In genomic region chr10:111539724-111540324, GRCm38 (mm10) we compare ENCODE assay signal across 9 mouse cellular contexts. TPM values are rescaled to one million over a fixed set of nuclear protein-coding genes. Genes with fewer than 3 reads are reported as not detected.
A peak's percentile ranks its signal among the peaks of the same experiment; 100 is the strongest.
DNase-seq lines count a peak whose midpoint lies in the region; ATAC-seq and TF ChIP-seq lines count a peak whose summit lies in the region.
"Had no signal": no experiment of that assay in that cellular context is flagged by ENCODE, and none has a peak within 500 bp of the region (broad histone marks: within the 10 kb centered on the region; RNA-seq: fewer than 3 reads in every experiment).

No protein-coding gene starts in this region.

- no peak overlapping the region for H3K9ac ChIP-seq in hindbrain, postnatal 0 days (replicated peaks; ENCODE audit: low read length)

- H3K4me2 ChIP-seq in hindbrain, postnatal 0 days (ENCODE audit: low read depth, low read length), result no peak overlapping the region

- no peaks in the 10 kb centered on the region for H3K36me3 ChIP-seq in hindbrain, postnatal 0 days (ENCODE audit: insufficient read depth, low read length)

- H3K9me3 ChIP-seq in hindbrain, postnatal 0 days (ENCODE audit: low read length), result no peaks in the 10 kb centered on the region

- peak overlapping the region; percentile 36; the same call in 1 of the 2 replicates for H3K27ac ChIP-seq in hindbrain, postnatal 0 days

- 35% methylated on average over 9 of the region's 9 CpGs for WGBS in hindbrain, postnatal 0 days

- DNase-seq in B cell, adult 2 months, result peak; percentile 20 to 22
- peak; percentile 25 for DNase-seq in hindbrain, postnatal 0 days (ENCODE audit: low spot score)
- peak; percentile 61 to 93 for DNase-seq in left cerebral cortex, postnatal 25 days (ENCODE audit: low spot score in 2 of 2)
- DNase-seq in urinary bladder, postnatal 4 days (ENCODE audit: low spot score in 2 of 2), result no peak
- no peak for DNase-seq in c-Kit-positive CD71-positive TER-119-positive erythroid progenitor cells, embryonic 14.5 days (ENCODE audit: low spot score)

- peak; percentile 70 for ATAC-seq in activated CD4-positive, CD25-positive, alpha-beta regulatory T cell, adult 4 months
- peak; percentile 91 for ATAC-seq in frontal cortex, adult (ENCODE audit: low TSS enrichment)
- 0 out of 2 replicates have a peak, but pooled peaks have one; percentile 43 for ATAC-seq in hindbrain, postnatal 0 days
- ATAC-seq in megakaryocyte-erythroid progenitor cell, adult 5-6 weeks (replicated peaks; ENCODE audit: low FRiP score, low TSS enrichment, poor library complexity, severe bottlenecking), result peak; percentile 21

- no peaks in the 10 kb centered on the region for H3K27me3 ChIP-seq in hindbrain, postnatal 0 days (ENCODE audit: insufficient read depth, low read length)

- intact Hi-C loops in left cerebral cortex, postnatal 25 days (cut with DNase I), result loop anchor here (2.0 to 5.0 kb wide), 2 partner anchors 33 to 227 kb away; partner anchors contain the start of gene Phlda1

- TF ChIP-seq CTCF in hindbrain, postnatal 0 days (IDR thresholded peaks at IDR 0.05; ENCODE audit: low read depth), result no peak

- H3K4me3 ChIP-seq in hindbrain, postnatal 0 days (ENCODE audit: low read length), result no peak overlapping the region
- H3K4me3 ChIP-seq: erythroblast, embryonic 14.5 days had no signal

- no peaks in the 10 kb centered on the region; the same call in 1 of the 2 replicates for H3K4me1 ChIP-seq in hindbrain, postnatal 0 days (ENCODE audit: insufficient read depth, low read length)

RNA-seq across cellular contexts. Expression of gene Phlda1, which starts 33.7 kb away (rescaled TPM):
- polyA plus RNA-seq in activated CD4-positive, CD25-positive, alpha-beta regulatory T cell, adult 4 months (2017; shearing (Covaris generic)), result 1 to 10 TPM; 4.9 to 5.6 TPM
- 7.0 and 8.4 TPM in 2 replicates for total RNA-seq in hindbrain, postnatal 0 days (2014; rRNA removed)
- 36.2 and 39.4 TPM in 2 replicates for polyA plus RNA-seq in hindbrain, postnatal 0 days (2015; fragmentation: Nextera tagmentation; extraction: Ambion mirVana)
- 10 to 100 TPM; 35.1 to 35.6 TPM for total RNA-seq in left cerebral cortex, postnatal 25 days (2021)
- 0.31 TPM in 1 of 2 replicates, not detected in the other for total RNA-seq in megakaryocyte-erythroid progenitor cell, adult 5-6 weeks (2014; fragmentation: Nextera tagmentation)
- 1.5 and 5.7 TPM in 2 replicates for total RNA-seq in megakaryocyte-erythroid progenitor cell, adult 5-6 weeks (2017)

Comparison
In these comparisons a context has a peak if more than half of its experiments do, and no peak if none do; other contexts are left out.
1. DNase-seq: peak in B cell, adult 2 months (2 of 2), hindbrain, postnatal 0 days (single experiment) and left cerebral cortex, postnatal 25 days (2 of 2); none in urinary bladder, postnatal 4 days (0 of 2) and c-Kit-positive CD71-positive TER-119-positive erythroid progenitor cells, embryonic 14.5 days (single experiment).
2. ATAC-seq: peak in every context shown above with its lines; median percentile 91 in frontal cortex, adult; 70 in activated CD4-positive, CD25-positive, alpha-beta regulatory T cell, adult 4 months; 43 in hindbrain, postnatal 0 days; 21 in megakaryocyte-erythroid progenitor cell, adult 5-6 weeks.